Comparison of ENCODE assay signal across 24 mouse cellular contexts in genomic region chr2:43945679-43946078, GRCm38 (mm10).
DNase-seq lines count a peak whose midpoint lies in the region; ATAC-seq and TF ChIP-seq lines count a peak whose summit lies in the region.
"Had no signal": no experiment of that assay in that cellular context is flagged by ENCODE, and none has a peak within 500 bp of the region (broad histone marks: within the 10 kb centered on the region; RNA-seq: fewer than 3 reads in every experiment).

No protein-coding gene starts in this region.

- DNase-seq in liver, embryonic 14.5 days (ENCODE audit: low read depth in 3 of 3, low spot score in 3 of 3): no peak
- no peak for DNase-seq in liver
- DNase-seq in G1E (ENCODE audit: low spot score): no peak
- DNase-seq in spleen, postnatal 4 days (ENCODE audit: low spot score in 2 of 2): no peak
- DNase-seq: adrenal gland, adult 8-10 months; adrenal gland, postnatal 14 days; adrenal gland, postnatal 36 days; B cell, adult 2 months; cerebellum, adult 11-12 months; cerebellum, adult 2 months; cerebellum, adult 9-10 months; cerebellum, postnatal 10 days; cerebellum, postnatal 25 days; forebrain, postnatal 0 days had no signal

- H3K9me3 ChIP-seq in liver, embryonic 14.5 days (ENCODE audit: control insufficient read depth, low read length): no peaks in the 10 kb centered on the region
- no peaks in the 10 kb centered on the region for H3K9me3 ChIP-seq in G1E (replicated peaks)
- no peaks in the 10 kb centered on the region for H3K9me3 ChIP-seq in kidney, embryonic 15.5 days (replicated peaks)
- H3K9me3 ChIP-seq: embryonic facial prominence, embryonic 10.5 days; embryonic facial prominence, embryonic 12.5 days; forebrain, embryonic 13.5 days; forebrain, embryonic 15.5 days had no signal

- no peak overlapping the region for H3K4me3 ChIP-seq in liver, embryonic 14.5 days (ENCODE audit: insufficient read depth in 1 of 2, low read depth in 2 of 2, low read length in 2 of 2)
- no peak overlapping the region for H3K4me3 ChIP-seq in G1E (ENCODE audit: low read depth, low read length)
- no peak overlapping the region for H3K4me3 ChIP-seq in kidney, embryonic 15.5 days (replicated peaks)
- H3K4me3 ChIP-seq: embryonic facial prominence, embryonic 10.5 days; embryonic facial prominence, embryonic 12.5 days; forebrain, embryonic 13.5 days; forebrain, embryonic 15.5 days had no signal

- peak; percentile 42; the same call in 1 of the 2 replicates for TF ChIP-seq EP300 in liver, embryonic 14.5 days (IDR thresholded peaks at IDR 0.05; ENCODE audit: low read depth)

- H3K9ac ChIP-seq in liver, embryonic 14.5 days (replicated peaks): no peak overlapping the region
- no peak overlapping the region for H3K9ac ChIP-seq in kidney, embryonic 15.5 days
- H3K9ac ChIP-seq: embryonic facial prominence, embryonic 12.5 days; forebrain, embryonic 13.5 days; forebrain, embryonic 15.5 days; forebrain, postnatal 0 days had no signal

- 22% methylated on average over 2 of the region's 2 CpGs for WGBS in liver, embryonic 14.5 days (ENCODE audit: insufficient replicate concordance)
- WGBS in kidney, embryonic 15.5 days: 89% methylated on average over 2 of the region's 2 CpGs

- H3K27ac ChIP-seq in liver, embryonic 14.5 days: no peak overlapping the region
- H3K27ac ChIP-seq in kidney, embryonic 15.5 days: no peak overlapping the region
- H3K27ac ChIP-seq: embryonic facial prominence, embryonic 10.5 days; embryonic facial prominence, embryonic 12.5 days; forebrain, embryonic 13.5 days; forebrain, embryonic 15.5 days had no signal

- 0 out of 4 replicates have a peak, but pooled peaks cover 0 to 3% of the 10 kb centered on the region in 2 experiments for H3K4me1 ChIP-seq in liver, embryonic 14.5 days (replicated peaks; ENCODE audit: control insufficient read depth in 2 of 2, insufficient read depth in 2 of 2, low read length in 1 of 2)
- peaks cover 17% of the 10 kb centered on the region for H3K4me1 ChIP-seq in G1E (ENCODE audit: insufficient read depth, low read depth, low read length)
- no peaks in the 10 kb centered on the region for H3K4me1 ChIP-seq in kidney, embryonic 15.5 days
- H3K4me1 ChIP-seq: embryonic facial prominence, embryonic 10.5 days; embryonic facial prominence, embryonic 12.5 days; forebrain, embryonic 13.5 days had no signal

- no peaks in the 10 kb centered on the region for H3K36me3 ChIP-seq in liver, embryonic 14.5 days (replicated peaks; ENCODE audit: control insufficient read depth, insufficient read depth, low read depth)
- no peaks in the 10 kb centered on the region for H3K36me3 ChIP-seq in G1E (replicated peaks)
- no peaks in the 10 kb centered on the region for H3K36me3 ChIP-seq in kidney, embryonic 15.5 days
- H3K36me3 ChIP-seq: embryonic facial prominence, embryonic 10.5 days; embryonic facial prominence, embryonic 12.5 days; forebrain, embryonic 15.5 days had no signal

- no peak for TF ChIP-seq CTCF in liver, embryonic 14.5 days (IDR thresholded peaks at IDR 0.05; ENCODE audit: low read depth)
- TF ChIP-seq CTCF in G1E (IDR thresholded peaks at IDR 0.05; ENCODE audit: low read depth, low read length): no peak

- H3K27me3 ChIP-seq in liver, embryonic 14.5 days (ENCODE audit: control insufficient read depth, insufficient read depth, low read length): no peaks in the 10 kb centered on the region
- no peaks in the 10 kb centered on the region for H3K27me3 ChIP-seq in G1E (ENCODE audit: insufficient read depth, low read length)
- no peaks in the 10 kb centered on the region for H3K27me3 ChIP-seq in kidney, embryonic 15.5 days
- H3K27me3 ChIP-seq: CH12.LX; embryonic facial prominence, embryonic 12.5 days; forebrain, embryonic 13.5 days; forebrain, embryonic 15.5 days had no signal

- H3K4me2 ChIP-seq in liver, embryonic 14.5 days (ENCODE audit: low read depth): no peak overlapping the region
- no peak overlapping the region for H3K4me2 ChIP-seq in kidney, embryonic 15.5 days
- H3K4me2 ChIP-seq: embryonic facial prominence, embryonic 12.5 days; forebrain, embryonic 13.5 days; forebrain, embryonic 15.5 days had no signal

- ATAC-seq in liver, embryonic 14.5 days (ENCODE audit: insufficient read depth): no peak
- peak; percentile 82 for ATAC-seq in G1E (ENCODE audit: extremely low read depth, insufficient number of reproducible peaks, low FRiP score, poor library complexity, severe bottlenecking)
- ATAC-seq in megakaryocyte progenitor cell, adult 5-6 weeks (replicated peaks; ENCODE audit: poor library complexity): peak; percentile 39
- no peak for ATAC-seq in kidney, embryonic 15.5 days (replicated peaks; ENCODE audit: low FRiP score)
- ATAC-seq: activated CD4-positive, CD25-positive, alpha-beta regulatory T cell, adult 4 months; CD4-positive, CD25-positive, alpha-beta regulatory T cell, adult 4 months; forebrain, embryonic 13.5 days; forebrain, embryonic 15.5 days; forebrain, postnatal 0 days; Patski had no signal

Comparison
In these comparisons a context has a peak if more than half of its experiments do, and no peak if none do; other contexts are left out.
1. ATAC-seq: peak in G1E (single experiment) and megakaryocyte progenitor cell, adult 5-6 weeks (single experiment); none in liver, embryonic 14.5 days (single experiment) and kidney, embryonic 15.5 days (single experiment).